Mouse (Mus musculus) cerebellum, adult 11-12 months (tissue): ENCODE measurements around the gene Ncf1.

Experiments
- DNase-seq: peaks from one replicate; pipeline ENCODE4 v3.0.0; 2022

Ncf1 gene

GRCm38 (mm10) chr5:134193664-134194063, 35.8 kb downstream of the Ncf1 start:
- no peak for DNase-seq

GRCm38 (mm10) chr5:134188571-134188970, 40.9 kb downstream of the Ncf1 start:
- DNase-seq, result no peak

DNA sequence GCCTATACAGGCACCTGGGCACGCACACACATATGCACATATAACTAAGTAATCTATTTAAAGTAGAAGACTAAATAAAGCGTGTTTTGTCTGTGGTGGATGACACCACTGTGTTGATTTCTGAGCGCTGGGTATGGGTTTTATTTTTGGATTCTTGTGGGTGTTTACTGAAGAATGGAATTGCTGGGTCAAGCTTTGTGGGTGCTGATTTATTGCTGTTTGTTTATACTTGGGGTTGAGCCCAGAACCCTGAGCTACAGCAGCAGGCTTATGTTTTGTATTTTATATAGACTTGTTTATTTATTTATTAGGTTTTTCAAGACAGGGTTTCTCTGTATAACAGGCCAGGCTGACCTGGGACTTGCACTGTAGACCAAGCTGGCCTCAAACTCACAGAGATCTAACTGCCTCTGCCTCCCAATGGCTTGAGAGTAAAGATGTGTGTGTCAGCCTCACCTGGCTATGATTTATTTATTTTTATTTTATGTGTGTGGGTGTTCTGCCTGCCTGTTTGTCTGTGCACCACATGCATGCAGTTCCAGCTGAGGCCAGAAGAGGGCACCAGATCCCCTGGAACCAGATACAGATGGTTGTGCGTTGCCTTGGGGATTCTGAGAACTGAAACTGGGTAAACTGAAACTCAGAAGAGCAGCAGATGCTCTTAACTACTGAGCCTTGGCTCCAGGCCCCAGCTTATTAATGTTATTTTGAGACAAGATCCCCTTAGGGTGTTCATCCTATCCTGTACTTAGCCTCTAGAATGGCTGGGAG, 42.3 kb downstream of the Ncf1 start:
- no peak for DNase-seq

DNA sequence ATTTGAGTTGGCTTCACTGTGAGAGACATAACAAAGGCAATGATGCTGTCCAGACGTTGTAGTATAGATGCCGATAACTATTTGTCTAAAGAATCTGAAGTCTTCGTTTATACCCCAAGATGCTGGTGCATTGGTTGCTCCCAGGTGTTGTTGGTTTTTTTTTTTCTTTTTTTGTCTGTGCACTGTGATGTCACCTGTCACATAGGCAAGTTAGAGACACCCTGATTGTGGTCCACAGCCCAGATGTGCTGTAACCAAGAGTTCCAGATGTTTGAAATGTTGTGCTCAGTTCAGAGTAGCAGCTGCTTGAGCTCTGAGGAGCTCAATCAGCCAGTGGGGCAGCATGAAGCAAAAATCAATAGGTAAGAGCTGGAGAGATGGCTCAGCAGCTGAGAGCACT, 43.4 kb downstream of the Ncf1 start:
- DNase-seq, result no peak

GRCm38 (mm10) chr5:134183880-134184808, 45.3 kb downstream of the Ncf1 start, which contains the start of gene Gtf2ird2:
Gene Gtf2ird2 (plus strand): TSS chr5:134184019.
- DNase-seq, result peak; percentile 99

DNA sequence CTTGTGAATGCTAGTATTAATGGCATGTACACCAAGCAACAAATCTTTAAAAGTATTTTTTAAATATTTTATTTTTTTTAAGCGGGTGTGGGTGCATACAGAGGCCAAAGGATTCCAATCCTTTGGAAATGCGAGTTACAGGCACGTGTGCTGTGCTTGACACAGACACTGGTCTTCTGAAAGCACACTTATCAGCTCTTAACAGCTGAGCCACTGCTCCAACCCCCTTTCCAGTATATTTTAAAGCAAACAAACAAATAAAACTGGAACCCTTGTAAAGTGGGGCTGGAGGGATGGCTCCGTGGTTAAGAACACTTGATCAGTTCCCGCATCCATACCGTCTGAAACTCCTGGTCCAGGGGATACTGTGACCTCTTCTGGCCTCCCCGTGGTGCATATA, 46.3 kb downstream of the Ncf1 start:
- no peak for DNase-seq

- DNase-seq, result peak; percentile 42
Measured at GRCm38 (mm10) chr5:134182735-134183134, 46.7 kb downstream of the Ncf1 start.

DNA sequence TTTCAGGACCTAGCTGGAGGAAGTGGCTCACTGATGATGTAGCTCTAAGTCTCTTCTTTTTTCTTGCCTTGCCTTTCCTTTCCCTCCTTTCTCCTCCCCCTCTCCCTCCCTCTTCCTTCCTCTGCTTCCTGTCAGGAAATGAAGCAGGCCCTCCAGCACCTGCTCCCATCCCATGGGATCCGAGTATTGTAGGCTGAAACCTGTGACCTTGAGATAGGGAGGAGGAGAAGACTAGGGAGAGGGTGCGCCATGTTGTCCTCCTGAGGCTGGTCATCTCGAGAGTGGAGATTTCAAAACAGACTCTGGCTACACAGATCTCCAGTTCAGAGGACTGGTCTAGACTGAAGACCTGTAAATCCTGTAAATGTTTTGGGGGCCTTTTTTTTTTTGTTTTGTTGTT, 47.3 kb downstream of the Ncf1 start:
- no peak for DNase-seq

GRCm38 (mm10) chr5:134179871-134180270, 49.6 kb downstream of the Ncf1 start:
- peak; percentile 60 for DNase-seq

- DNase-seq, result no peak
Measured at GRCm38 (mm10) chr5:134178536-134178935, 50.9 kb downstream of the Ncf1 start.

DNA sequence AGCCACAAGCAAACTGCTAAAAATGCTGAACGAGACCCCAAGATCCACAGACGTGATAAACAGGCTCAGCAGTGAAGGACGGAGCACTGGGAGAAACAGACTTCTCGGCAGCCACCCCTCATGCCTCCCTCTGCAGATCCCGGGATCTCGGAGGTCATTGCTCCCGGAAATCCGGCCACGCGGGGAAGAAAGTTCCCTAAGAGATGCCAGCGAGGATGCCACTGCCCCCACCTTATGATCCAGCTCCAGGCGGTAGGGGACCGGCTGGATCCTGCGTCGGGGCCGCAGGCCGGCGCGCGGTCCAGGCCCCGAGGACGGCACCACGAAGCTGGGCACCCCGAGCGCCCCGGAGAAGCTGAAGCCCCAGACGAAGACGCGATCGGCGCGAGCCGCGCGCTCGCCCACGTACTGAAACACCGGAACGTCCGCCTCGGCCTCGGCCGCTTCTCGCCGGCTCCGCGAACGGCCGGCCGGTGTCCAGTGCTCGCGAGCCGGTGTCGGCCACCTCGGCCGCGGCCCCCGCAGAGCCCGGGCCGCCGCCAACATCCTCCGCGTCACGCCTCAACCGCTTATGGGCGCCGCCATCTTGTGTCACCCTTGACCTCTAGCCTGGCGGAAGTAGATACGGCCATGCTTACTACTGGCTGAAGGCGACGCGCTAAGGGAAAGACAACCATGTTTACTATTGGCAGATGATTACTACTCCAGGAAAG, 53.1 kb downstream of the Ncf1 start, which contains the start of gene Rcc1l:
Gene Rcc1l, minus strand, starts transcription at position 606 of the 713 bp plus-strand sequence.
- peak; percentile 85 for DNase-seq

- peak; percentile 35 for DNase-seq
Measured at GRCm38 (mm10) chr5:134175696-134176095, 53.7 kb downstream of the Ncf1 start.

GRCm38 (mm10) chr5:134173206-134173605, 56.2 kb downstream of the Ncf1 start:
- no peak for DNase-seq

DNA sequence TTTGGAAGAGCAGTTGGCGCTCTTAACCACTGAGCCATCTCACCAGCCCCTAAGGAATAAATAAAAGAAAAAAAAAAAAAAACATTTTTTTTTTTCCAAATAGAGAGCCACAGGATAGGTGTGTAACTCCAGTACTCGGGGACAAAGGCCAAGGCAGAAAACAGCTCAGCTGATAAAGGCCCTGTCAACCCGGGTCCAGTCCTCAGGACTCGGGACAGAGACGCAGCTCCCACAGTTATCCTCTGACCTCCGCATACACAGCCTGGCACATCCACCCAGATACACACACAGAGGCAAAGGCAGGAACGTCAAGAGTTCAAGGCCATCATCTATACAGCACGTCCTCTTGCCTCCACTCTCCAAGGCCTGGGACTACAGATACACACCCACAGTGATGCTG, 59.3 kb downstream of the Ncf1 start:
- no peak for DNase-seq
